Mouse (Mus musculus) layer of hippocampus, adult 9-11 months (tissue): ENCODE results near the gene Lgi4.
A peak's percentile ranks its signal among the peaks of the same experiment; 100 is the strongest.

Experiments
- DNase-seq: peaks from one replicate; pipeline ENCODE4 v3.0.0; 2022

Lgi4 gene

DNA sequence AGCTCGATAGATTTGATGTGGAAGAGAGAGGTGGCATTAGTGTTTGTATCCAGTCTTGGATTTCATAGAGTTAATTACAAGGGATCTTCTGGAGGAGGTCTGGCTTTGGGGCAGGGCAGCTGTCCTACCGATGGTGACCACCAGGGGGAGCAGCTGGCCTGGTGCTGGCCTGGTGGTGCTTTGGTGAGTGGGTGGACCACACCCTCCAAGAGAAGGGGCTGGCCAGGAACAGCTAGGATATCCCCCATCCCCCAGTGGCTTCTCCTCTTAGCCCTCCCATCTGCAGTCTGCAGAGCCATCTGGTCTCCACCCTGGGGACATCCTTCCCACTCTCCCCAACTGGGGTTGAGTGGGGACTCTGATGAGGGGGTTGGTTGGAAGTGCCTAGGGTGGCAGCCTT is at the start of gene Lgi4:
Gene Lgi4 (plus strand): TSS at position 235 of the 400 bp plus-strand sequence.
- DNase-seq: peak; percentile 90

DNA sequence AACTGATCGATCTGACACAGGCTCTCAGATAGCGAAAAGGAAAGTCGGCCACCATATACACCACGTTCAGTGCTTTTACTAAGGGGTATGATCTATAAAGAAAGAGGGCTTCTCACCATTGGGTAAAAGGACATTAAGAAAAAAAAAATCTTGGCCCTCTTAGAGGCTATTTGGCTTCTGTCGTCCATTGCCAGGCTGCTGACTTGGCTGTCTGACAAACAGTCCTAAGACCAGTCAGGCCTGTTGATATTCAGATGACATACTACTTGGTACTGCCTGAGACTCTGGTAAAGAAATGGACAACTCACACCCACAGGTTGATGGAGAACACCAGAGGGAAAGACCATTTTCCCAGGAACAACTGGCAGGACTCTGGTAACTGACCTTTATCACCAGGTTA is 46.2 kb upstream of the Lgi4 start:
- no peak for DNase-seq

DNA sequence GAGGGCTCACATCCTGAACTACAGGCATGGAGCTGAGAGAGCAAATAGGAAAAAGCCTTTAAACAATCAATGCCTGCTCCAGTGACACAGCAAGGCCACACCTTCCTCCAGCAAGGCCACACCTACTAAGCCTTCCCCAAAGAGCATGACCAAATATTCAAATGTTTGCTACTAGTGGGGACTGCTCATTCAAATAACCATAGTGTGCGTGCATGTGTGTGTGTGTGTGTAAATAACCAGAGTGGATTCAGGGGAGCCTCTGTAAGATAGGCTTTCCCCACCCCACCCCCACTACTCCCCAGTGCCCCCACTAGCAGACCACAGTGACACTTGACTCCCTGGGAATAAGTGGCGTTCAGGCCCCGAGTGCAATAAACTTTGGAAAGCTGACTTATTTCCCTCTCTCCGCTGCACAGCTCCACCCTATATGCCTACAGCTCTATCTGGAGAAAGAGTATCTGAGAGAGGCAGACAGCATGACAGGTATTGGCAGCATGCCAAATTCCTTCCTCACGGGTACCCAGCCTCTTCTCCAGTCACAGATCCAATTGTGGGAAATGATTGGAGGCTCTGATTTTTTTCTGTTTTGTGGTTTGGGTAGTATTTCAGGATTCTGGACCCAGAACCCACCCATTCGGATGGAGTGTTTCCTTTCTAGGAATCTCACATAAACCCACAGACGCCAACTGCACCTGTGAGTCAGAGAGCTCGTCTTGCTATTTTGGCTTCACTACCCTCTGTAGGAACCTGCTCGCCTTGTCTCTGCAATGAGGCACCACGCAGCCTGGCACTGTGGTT is 41.8 kb upstream of the Lgi4 start:
- peak; percentile 36 for DNase-seq

- no peak for DNase-seq
Measured at GRCm38 (mm10) chr7:31028609-31029008, 30.5 kb upstream of the Lgi4 start.

DNA sequence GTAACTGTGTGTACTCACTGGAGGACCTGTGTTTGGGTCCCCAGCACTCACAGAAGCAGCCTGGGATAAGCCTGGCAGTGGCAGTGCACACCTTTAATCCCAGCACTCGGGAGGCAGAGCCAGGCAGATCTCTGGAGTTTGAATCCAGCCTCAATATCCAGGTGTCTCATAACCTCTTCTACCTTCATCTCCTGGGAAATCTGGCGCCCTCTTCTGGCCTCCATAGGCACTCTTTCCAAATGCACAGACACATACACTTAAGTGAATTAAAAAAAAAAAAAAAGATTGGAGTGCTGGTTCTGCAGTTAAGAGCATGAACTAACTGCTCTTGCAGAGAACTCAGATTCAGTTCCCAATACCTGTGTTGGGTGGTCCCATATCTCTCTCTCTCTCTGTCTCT is 28.4 kb upstream of the Lgi4 start:
- no peak for DNase-seq

- DNase-seq: no peak
Measured at GRCm38 (mm10) chr7:31031731-31032130, 27.4 kb upstream of the Lgi4 start.

DNA sequence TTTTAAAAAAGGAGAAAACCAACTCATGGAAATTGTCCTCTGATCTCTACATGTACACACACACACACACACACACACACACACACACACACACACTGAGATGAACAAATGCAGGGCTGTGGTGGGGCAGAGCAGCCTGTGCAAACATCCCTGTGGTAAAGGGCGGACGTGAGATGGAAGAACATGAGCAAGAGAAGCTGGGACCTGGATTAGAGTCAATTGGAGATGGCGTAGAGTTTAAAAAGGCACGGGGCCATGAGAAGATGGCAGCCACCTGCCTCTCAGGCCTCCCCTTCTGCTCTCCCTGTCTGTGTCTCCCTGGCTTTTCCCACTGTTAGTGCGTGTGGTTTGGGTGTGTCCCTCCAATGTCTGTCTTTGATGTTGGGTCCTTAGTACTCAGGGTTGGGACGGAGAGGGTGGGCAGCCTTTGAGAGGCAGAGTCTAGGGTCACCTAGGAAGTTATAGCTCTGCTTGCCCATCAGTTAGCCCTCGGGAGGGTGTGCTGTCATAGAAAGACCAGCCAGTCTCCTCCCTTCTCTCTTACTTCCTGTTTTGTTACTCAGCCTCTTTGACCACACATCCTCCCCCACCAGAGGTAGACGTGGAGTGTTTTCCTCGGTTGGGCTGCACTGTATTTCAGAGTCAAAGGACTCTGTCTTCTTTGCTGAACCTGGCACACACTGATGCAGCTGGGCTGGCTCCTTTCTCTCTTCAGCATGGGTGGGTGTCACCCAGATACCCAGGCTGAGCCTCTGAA is 25.6 kb upstream of the Lgi4 start:
- DNase-seq: no peak

DNA sequence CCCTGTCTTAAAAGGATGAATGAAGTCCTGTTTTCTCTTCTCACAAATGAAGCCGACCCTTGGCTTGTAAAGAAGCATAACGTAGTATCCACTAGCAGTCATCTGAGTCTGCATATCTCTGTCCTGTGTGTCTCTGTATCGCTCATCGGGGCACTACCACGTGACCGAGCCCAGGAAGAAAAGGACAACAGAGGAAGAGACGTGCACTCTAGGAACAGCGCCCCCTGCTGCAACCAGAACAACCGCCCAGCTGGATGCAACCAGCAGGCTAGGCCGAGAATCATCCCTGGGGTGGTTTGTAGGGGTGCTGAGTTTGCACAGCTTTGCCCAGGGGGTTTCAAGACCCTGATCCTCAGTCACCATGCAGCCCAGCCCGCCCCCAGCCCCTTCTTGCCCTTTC is 24.4 kb upstream of the Lgi4 start:
- no peak for DNase-seq

GRCm38 (mm10) chr7:31035291-31035690 is 23.9 kb upstream of the Lgi4 start:
- no peak for DNase-seq

GRCm38 (mm10) chr7:31036917-31037316 is 22.2 kb upstream of the Lgi4 start:
- DNase-seq: no peak

GRCm38 (mm10) chr7:31037675-31038074 is 21.5 kb upstream of the Lgi4 start:
- DNase-seq: no peak

DNA sequence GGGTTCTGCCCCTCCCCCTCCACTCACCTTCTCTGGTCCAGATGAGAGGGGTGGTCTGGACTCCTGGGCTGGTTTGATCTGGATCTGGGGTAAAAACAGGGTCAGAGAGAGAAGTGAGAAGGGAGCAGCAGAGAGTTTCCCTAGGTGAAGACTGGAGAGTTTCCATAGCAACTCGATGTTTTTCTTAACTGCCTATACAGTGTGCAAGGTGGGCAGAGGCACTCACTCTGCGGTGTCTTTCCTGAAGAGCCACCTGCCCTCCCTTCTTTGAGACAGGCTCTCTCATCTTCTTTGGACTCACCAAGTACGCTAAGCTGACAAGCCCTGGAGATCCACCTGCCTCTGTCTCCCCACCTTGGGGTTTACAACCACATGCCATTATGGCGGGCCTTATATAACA is 20.1 kb upstream of the Lgi4 start:
- DNase-seq: no peak

DNA sequence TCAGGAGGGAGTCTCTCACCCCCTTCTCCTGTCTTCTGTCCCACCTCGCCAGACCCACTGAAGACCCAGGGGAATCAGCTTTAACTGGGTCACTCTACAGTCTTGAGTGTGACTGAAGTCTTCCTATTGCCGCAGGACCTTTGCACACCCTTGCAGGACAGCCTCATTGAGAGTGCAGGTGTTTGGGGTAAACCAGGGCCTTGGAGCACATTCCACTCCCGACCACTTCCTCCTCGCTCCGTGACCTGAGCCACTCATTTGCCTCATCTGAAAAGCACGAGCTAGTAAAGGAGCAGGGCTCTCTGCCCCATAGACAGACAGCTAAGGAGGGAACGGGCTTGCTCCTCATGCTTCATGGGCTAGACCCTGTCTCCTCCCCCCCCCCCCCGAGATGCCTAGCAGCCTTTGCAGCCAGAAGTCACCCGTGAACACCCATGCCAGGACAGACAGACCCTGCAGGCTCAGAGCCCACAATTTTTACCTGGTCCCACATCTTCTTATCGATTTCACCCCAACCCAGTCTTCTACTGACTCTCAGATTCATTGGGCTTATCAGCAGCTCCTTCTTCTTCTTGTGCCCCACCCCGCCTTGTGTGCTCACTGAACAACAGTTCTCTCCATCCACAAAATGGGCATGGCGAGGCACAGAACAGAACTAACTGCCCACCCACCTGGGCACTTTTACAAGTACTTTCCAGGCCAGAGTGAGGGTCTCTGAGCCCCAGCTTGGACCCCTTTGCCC is 18.7 kb upstream of the Lgi4 start:
- no peak for DNase-seq

- no peak for DNase-seq
Measured at GRCm38 (mm10) chr7:31041023-31041407, 18.1 kb upstream of the Lgi4 start.

- DNase-seq: no peak
Measured at GRCm38 (mm10) chr7:31041662-31042315, 17.4 kb upstream of the Lgi4 start.

DNA sequence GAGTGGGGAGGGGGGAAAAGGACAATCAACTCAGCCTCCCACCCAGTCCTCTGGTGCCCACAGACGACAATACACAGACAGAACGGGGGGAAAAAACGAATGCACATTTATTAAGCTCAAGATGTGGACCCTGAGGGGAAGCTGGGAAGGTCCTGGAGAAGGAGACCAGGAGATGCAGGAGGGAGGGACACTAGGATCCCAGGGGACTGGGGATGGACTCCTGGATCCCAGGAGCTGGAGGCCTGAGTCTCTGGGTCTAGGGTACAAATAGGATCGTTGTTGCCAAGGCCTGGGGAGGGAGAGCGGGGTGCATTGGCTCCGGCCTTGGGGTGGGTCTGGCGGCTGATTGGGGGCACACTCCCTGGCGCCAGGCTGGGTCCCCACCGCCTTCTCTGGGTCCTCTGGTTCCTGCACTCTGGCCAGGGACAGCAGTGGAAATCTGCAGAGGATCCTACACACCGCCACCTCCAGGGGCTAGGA is 16.7 kb upstream of the Lgi4 start, which contains the start of gene Fxyd5:
Gene Fxyd5 (minus strand): TSS at position 51 of the 480 bp plus-strand sequence.
- DNase-seq: no peak

GRCm38 (mm10) chr7:31049135-31049845 is 9.9 kb upstream of the Lgi4 start:
- DNase-seq: no peak

GRCm38 (mm10) chr7:31049846-31050281 is 9.3 kb upstream of the Lgi4 start:
- no peak for DNase-seq

DNA sequence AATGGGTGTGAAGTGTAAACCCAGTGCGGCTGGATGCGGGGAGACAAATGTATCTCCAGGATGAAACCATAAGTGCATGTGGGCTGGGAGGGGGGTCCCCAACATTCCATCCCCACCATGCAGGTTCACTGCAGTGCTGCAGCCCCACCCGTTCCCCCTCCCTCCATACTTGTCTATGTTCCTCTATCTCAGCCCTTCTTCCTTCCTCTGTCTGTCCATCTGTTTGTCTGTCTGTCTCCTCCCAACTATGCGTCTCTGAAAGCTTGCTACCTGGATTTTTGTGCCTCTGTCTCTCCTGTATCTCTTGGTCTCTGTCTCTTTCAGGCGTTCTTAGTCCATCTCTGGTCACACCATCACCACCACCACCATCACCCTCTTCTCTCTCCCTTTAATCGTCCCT is 8.7 kb upstream of the Lgi4 start:
- no peak for DNase-seq

DNA sequence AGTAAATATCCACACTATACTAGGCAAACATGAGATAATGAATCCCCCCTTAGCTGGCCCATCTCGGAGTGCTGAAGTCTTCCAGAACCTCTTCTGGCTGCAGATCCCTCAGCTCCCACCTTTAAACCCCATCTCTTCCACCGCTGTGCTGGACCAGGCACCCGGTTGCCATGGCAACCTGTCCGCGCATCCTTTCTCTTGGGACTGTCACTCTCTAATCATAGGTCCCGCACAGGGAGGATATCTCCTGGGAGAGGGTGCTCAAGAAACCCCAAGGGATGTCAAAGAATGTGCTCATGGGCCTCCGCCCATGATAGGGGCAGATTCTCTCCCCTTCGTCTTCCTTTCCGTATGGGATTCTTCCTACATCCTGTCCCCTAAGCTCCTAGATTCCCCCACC is 8.2 kb upstream of the Lgi4 start:
- no peak for DNase-seq

GRCm38 (mm10) chr7:31051321-31052021 is 7.7 kb upstream of the Lgi4 start, which contains the start of gene Fxyd7:
Gene Fxyd7 (minus strand): TSS chr7:31051467.
- no peak for DNase-seq
